Mouse (Mus musculus) kidney, adult 2 months (tissue): Measurements from ENCODE around the gene Casp9.

ENCODE experiments used
- CTCF ChIP-seq: fragments of 200-500 bp; conservative IDR thresholded peaks from 2 replicates; pipeline ENCODE4 v1.5.1; 2011; ENCODE audit warnings: low read depth, mild to moderate bottlenecking, control low read depth, low read length, moderate library complexity, mixed read lengths; ENCODE audit not compliant: insufficient read depth, insufficient read length
- POLR2A ChIP-seq: fragments of 200-500 bp; IDR thresholded peaks from one replicate; pipeline ENCODE4 v1.6.1; 2011; ENCODE audit warnings: low read depth, low read length, control low read depth

DNA sequence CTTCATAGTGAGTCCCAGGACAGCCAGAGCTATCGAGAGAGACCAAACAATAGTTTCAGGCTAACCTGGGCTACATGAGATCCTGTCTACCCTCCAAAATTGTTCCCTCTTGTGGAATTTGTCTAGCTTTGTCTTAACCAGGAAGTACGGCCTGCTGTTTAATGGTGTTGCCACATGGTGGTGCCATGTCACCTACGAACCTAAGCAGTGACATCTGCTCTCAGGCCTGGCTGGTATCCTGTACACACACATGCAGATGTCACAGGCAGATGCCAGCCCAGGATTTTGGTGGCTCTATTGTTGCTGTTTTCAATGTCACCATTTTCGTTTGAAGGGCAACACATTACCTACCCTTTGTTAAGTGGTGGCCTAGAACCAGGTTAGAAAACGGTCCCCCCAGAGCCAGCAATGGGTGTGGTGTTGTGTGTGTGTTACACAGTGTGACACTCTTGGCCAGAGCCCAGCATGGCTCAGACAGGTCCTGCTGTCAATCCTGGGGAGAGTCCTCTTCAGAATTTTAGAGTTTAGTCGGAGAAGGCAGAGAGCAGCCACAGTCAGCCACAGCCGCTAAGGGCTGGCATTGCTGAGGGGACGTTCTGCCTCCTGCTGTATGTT is 16.5 kb downstream of the Casp9 start:
- TF ChIP-seq POLR2A: no peak
- TF ChIP-seq CTCF: peak; percentile 92
